Mouse (Mus musculus) layer of hippocampus, adult 8-10 months (tissue): ENCODE results near the gene Gmds. TPM values are rescaled to one million over a fixed set of nuclear protein-coding genes. Genes with fewer than 3 reads are reported as not detected.

ENCODE experiments used
- DNase-seq, 2 experiments: peaks; one replicate each; pipeline ENCODE4 v3.0.0; 2022; ENCODE audit warnings: low spot score in 2 of 2
- total RNA-seq, 4 experiments: library from RNA; stranded (reverse); gene quantifications; 2 replicates each; pipeline ENCODE4 v1.2.4; 2022

Gmds gene
- total RNA-seq: 10 to 100 TPM; 13.5 to 14.6 (median 14.4) TPM

DNA sequence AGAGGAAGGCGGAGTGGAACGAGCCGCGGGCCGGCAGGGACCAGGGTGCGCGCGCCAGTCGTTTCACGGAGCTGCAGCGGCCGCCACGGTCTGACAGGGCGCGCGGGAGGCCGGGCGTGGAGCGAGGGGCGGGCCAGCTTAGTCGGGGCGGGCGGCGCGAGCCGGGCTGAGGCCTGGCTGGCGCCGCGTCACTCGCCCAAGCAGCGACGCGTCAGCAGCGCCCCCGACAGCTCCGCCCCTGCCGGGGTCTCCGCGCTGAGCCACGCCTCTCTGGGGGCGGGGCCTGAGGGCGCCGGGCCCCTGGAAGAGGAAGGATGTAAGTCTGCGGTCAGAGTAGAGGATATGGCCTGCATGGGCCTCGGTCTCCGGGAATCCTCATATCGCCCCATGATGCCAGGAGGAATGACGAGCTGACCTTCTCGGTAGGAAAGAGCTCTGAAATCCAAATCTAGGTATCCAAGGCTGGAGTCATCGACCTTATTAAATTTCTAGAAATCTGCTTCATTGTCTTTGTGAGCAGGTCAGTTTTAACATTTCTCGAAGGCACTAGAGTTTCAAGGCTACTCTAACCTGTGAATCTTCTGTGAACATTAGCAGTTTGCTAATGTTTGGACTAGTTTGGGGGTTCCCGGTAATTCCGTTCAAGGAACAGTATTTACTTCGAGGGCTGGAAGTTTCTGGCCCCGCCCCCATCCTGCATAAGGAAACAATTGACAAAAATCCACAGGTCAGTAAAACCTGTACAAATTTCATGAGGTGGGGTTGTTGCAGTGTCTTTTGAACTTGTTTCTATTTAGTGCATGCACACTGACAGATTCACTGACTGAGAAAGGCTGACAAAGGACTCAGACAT, at the start of gene Gmds:
Gene Gmds, minus strand, starts transcription at position 228 of the 853 bp plus-strand sequence.
- peak; percentile 89 to 90 for DNase-seq

DNA sequence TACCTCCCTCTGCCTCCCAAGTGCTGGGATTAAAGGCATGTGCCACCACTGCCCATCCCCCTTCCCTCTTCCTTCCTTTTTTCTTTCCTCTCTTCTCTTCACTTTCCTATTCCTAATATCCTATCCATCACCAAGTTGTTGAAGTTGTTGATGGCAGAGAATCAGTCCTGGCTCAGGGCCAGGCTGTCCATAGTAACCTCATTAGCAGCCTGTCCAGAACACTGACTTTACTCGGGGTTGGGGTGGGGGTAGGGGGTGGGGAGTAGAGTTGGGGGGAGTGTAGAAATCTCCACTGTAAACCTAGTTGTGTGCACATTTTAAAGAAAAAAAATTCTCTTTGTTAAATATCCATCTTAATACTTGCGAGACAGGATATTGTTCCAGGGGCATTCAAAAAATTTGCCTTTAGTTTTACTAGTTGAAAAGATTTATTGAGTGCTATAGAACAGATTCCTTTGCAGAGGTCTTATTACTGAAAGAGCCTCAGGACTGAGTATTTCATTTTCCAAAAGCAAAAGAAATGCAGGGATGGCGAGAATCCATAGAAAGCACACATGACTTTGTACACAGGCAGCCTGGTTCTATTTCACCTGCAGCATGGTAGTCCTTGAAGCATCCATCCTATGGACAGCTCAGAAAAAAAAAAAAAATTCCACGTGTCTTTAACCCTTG, 47.0 kb upstream of the Gmds start:
- no peak for DNase-seq

DNA sequence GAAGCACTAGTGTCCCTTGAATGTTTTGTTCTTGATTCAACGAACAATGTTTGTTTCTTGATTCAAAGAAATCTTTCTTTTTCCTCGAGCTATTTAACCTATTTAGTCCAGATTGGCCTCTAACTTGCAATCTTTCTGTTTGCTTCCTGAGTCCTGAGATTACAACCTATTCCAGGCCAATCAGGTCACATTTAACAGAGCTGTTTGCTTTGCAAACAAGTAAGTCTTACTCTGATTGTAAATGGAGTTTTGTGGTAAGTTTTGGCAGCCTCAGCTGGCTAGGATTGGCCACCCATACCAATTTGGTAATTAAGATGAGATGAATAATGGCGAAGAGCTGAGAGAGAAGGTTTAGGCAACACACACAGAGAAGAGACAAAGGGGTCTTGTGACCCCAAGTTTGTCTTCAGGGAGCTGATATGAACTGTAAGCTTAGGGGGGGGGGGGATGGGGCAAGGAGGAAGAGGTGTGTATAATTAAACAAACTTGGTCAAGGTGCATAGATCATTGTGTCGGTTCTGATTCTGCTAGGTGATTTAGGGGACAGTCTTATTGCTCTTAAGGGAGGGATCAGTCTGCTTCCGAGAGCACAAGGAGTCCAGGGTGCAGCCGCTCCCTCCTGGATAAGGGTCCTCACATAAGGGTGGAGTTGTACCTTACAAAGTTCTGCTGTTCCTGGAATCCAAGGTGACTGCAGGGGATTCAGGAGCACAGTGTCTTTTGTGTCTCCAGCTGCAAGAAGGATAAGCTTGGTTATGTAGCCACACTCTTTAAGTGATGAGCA, 43.9 kb upstream of the Gmds start:
- no peak for DNase-seq

DNA sequence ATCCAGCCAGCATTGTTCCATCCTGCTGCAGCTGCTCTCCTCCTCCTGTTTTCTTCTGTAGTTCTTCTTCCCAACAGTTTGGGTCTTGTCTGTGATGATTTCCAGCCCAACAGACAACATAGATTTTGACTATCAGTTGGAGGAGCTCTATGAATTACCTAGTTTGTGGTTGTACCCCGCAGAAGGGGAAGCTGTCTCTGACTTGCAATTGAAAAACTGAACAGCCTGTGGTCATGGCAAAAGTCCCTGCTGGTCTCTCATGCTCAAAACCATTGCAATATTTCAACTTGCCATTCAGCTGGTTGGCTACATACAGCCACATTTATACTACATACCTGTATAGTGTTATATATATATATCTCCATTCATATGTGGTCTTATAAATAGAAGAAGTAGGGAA, 40.1 kb upstream of the Gmds start:
- no peak for DNase-seq

DNA sequence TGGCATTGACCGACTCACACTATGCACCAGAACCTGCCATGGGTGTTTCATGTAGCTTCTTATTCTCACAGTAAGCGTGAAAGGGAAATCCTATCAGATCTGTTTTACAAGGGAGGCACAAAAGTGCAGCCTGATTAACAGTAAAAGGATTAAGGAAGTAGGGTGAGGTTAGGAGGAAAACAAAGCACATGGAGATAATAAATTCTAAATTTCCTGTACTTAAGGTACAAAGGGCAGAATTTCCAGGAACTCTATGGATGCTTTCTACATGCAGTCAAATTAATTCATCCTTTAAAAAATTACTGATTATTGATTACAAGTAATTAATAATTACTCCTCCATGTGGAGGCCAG, 34.0 kb upstream of the Gmds start:
- DNase-seq: no peak

DNA sequence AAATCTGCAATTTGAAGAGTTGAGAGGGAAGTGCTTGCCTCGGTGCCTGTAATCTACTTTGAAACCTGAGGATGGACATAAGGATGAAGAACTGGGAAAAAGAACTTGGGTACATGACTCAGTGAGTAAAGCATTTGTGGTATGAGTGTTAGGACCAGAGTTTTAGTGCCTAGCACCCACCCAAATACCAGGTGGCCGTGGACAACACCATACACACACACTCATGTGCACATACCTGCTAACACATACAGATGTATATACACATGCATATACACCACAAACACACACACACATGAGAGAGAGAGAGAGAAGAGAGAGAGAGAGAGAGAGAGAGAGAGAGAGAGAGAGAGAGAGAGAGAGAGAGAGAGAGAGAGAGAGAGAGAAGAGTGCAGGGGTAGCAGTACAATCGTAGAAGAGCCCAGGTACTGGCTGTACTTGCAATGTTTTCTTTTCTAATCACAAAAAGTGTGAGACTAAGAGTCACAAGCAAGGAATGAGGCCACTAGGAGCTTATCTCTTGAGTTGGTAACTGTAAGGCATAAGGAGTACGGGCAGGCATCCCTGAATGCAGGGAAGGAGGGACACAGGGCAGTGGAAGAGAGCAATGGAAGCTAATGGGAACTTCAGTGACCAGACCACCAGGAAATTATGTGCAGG, 33.5 kb upstream of the Gmds start:
- no peak for DNase-seq

DNA sequence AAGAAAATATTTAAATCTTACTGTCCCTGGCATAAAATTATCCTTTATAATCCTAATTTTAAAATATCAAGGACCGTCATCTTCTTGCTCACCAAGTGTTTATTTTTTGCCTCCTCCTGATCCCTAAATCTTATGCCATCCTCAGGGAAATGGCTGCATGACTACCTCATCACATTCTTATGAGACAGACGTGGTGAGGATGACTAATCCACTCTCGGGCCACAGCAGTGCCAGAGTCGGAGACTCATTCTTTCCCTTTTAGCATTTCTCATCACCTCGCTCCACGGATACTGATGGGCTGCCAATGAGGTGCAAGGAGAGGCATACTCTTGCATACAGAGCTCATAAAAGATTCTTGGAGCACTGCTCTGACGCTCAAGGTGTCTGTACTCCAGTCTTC, 32.2 kb upstream of the Gmds start:
- no peak for DNase-seq

DNA sequence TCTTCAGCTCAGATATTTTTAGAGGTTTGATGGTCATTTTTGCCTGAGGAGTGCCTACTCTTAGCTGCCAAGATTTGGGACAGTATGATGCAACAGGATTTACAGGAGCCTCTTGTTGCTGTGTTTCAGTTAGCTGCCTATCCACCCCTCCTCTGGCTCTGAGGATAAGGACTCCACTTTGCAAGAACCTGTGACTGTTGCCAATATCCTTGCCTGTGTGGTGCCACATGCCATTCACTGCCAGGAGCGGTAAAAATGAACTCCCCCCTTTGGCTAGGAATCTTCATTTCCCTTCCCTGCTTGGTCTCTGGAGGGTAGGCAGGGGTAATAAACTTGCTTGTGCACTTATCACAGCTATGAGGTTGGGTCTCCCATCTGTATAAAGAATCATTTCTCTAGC, 31.6 kb upstream of the Gmds start:
- no peak for DNase-seq

DNA sequence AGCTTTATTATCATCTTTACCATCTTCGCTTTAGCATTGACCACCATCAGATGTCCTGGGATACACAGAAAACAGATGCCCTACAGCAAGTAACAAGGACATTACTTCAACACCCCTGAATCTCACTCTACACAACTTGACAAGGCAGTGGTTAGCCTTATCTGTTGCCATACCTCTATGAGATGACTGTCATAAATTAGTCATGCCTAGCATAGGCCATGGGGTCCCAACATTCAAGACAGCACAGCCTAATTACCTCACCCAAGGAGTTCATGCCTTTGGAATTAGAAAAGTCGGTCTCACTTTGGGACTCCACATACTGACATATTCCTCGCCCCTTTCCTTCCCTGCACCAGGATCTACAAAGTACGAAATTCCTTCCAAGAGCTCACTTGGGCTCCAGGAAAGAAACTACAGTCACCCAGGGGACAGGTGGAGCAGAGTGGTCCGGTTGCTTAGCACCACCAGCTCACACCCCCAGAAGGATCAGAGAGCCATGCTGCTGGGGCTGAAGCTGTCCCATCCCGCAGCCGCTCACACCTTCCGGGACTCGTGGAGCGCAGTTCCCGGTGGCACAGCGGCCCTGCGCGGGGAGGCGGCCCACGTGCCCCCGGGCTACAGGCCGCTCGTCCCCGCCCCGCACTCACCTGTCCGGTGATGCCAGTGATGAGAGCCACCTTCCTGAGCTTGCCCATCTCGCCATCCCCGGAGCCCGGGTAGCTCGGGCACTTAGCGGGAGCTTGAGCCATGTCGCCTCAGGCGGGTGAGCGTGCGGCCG, 616 bp downstream of the Gmds start:
- no peak for DNase-seq

DNA sequence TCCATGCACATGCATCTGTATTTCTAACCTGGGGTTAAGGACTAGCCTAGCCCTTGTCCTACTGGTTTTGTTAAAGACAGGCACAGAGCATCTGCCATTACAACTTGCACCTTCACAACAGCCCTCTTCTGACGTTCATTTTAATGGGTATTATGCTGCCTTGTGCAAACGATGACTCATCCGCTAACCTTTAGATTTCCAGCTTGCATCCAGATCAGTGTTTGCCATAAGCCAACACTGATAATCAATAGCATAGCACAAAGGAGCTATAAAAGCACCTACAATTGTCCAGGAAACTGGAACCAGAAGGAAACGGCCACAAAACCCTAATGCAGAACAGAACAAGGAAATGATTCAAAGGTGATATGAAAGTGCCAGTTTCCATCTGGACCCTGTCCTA, 20.2 kb downstream of the Gmds start:
- no peak for DNase-seq

DNA sequence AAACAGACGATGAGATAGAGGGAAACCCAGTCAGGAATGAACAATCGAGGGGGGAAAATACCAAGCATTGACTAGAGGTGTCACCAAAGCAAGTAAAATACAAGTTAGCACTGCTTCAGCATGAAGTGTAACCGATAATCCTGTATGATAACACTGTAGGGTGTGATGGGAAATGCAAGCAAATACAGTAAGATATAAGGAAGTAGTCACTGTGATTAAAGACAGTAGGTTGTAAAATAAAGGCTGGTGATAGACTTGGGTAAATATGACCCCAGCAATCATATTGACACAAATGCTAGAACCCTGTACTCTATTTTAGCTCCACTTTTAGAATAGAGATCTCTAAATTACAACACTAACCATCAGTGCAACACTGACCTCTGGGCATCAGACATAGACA, 21.2 kb downstream of the Gmds start:
- DNase-seq: no peak

DNA sequence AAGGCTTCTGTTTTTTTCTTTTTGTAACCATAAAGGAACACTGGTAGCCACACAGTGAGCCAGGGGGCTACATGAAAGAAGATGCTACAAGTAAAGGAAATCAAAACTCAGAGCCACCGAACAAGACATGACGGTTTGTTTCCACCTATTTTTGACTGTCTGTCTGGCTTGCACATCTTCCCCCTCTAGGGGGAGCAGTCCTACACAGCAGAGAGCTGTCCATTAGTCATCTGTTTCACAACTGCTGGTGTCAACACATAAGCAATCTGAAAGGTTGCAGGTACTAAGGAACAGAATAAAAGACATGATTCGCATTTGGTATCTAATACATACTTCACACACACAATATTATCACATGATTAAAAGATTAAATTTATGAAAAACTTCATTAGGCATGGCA, 25.9 kb downstream of the Gmds start:
- peak; percentile 10 to 38 for DNase-seq

DNA sequence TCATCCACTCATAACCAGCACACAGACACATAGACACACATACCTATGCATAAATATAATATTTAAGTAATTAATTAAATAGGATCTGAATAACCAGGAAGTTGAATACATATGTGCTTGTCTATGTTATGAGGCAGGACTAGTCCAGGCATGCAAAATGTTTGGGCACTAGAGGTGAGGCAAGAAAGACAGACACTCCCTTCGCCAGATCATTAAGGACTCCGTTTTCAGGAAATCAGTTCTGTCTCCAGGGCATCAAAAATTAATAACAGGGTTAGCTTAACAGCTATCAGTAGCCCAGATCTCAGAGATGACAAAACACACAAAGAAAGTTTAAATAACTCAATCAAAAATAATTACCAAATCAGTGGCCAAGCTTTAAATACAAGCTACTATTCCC, 27.1 kb downstream of the Gmds start:
- no peak for DNase-seq

DNA sequence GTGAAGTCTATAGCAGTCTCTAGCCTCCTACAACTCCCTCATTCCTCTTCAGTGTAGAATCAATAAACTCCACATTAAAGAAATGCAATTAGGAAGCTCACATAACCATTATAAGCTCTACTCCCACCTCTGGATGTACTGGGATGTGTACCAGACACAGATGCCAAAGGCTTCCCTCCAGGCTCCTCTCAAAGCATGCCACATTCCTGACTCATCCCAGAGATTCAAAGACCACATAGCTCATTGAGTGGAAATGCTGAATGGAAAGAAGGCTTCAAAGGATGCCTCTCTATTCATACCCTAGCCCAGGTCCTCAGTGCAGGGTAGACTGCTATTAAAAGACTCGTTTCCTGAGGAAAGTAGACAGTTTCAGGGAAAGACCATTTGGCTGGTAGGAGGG, 40.1 kb downstream of the Gmds start:
- no peak for DNase-seq

DNA sequence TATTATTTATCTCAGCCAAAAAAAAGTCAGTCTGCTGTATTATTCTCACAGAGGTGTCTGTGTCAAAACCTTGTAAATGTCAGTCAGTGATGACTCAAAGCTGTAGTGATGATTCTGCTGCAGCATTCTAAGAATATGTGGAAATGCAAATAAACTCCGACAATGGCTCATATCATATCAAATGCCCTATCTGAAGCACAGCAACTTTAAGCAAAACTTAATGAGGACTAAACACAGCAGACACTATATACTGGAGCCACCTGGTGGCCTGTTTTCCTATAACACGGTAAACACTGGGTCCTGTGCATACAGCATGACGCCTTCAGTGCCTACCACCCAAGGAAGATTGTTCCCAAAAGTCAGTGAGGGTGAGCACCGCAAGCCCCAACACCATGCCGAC, 41.1 kb downstream of the Gmds start:
- peak in 1 of 2 experiments; percentile 42 for DNase-seq

DNA sequence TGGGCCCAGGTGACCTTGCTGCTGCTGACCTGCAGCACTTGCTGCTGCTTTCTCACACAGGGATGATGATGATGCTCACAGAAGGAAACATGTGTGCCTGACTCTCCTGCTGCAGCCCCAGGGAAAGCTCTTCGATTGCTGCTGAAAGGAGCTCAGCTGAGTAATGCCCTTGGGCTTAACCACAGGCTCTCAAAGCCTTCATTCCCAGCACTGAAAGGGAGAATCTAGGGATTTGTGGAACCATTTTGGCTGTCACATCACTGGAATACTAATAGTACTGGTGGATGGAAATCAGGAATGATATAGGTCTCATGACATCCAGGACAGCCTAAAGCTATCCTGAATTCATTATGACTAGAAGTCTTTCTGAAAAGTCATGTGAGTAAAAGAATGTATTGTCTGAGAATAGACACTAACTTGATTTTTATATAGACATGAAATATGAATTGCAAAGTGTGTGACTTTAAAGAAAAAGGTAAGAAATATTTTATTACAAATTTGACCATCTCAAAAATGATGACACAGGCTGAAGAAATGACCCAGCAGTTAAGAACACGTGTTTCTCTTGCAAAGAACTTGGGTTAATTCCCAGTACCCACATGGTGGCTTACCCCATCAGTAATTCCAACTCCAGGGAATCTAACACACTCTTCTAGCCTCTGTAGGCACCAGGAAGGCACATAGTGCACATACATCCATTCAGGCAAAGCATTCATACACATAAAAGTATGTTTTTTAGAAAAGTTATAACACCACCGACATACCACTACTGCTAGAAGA, 43.9 kb downstream of the Gmds start:
- DNase-seq: no peak

DNA sequence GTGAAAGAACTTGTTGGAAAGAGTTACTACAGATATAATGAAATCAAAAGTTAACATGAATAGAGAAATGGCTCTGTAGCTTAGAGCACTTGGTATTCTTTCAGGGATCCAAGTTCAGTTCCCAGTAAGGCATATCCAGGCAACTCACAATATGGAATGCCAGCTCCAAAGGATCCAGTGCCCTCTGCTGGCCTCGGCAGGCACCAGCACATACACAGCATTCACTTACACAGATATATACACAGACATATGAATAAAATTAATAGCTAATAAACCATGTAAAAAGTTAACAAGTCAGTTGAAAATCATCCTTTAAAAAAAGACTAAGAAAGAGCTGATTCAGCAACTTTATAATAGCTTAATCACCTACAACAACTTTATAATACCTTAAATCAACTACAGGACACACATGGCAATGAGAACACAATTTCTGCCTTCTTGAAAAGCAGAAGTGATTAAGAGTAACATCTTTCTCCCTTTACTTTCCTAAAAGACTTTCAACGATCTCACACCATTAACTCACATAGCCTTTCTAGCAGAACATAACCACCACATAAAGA, 65.5 kb downstream of the Gmds start:
- no peak for DNase-seq

DNA sequence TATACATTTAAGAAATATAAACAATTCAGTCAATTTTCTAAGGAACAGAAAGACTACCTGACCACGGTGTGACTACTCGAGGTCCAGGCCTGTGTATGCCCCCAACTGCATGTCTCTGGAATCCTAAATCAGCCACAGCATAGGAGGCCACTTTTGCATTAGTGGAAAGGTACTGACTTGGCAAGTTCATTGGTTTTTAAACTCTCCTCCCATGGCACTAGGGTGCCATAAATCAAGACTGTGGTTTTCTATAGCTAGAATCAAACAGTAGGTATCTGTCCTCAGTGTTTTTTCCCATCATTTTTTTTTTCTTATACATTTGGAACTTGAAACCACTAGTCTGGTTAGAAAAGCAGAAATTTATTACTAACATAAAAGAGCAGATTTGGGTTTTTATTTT, 68.8 kb downstream of the Gmds start:
- DNase-seq: no peak

DNA sequence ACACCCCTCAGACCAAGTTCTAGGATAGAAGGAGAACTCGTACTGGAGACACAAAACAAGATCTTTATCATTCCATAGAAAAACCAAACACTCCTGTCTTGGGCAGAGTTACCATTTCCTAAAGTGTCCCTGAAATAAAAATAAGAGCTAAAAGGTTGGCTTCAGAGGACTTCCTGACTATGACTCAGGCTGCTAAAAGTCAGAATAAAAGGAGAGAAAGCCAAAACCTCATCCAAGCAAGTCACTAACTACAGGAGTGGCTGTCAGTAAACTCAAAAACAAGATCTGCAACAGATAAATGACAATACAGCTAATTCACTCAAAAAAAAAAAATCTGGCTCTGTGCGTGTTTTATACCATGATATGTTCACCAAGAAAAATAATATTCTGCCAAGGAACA, 69.3 kb downstream of the Gmds start:
- DNase-seq: no peak

DNA sequence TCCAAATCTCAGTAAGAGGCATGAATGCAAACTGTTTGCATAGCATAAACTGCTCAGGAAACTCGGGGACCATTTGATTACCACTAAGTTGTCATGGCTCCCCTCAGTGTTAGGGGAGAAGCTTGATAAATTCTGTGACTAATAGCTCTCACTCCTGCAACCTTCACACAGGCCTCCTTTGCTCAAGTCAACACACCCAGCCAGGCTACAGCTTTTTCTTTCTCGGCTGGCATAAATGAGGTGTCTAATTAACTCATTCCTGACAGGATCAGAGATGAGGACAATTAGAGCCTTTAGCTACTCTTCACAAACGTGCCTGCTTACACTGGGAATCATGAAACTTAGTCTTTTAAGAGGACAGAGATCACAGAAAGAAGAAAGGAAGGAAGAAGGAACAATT, 70.3 kb downstream of the Gmds start:
- DNase-seq: no peak
